Mouse (Mus musculus) kidney, postnatal 25 days (tissue): ENCODE results near the gene D130043K22Rik.

ENCODE experiments used
- DNase-seq, 2 experiments: peaks; one replicate each; pipeline ENCODE4 v3.0.0; 2021; ENCODE audit warnings: mixed read lengths in 2 of 2

The D130043K22Rik gene

GRCm38 (mm10) chr13:24844983-24845955, at the start of gene D130043K22Rik:
Gene D130043K22Rik, plus strand, starts transcription at chr13:24845135.
- DNase-seq = peak; percentile 28 to 50

DNA sequence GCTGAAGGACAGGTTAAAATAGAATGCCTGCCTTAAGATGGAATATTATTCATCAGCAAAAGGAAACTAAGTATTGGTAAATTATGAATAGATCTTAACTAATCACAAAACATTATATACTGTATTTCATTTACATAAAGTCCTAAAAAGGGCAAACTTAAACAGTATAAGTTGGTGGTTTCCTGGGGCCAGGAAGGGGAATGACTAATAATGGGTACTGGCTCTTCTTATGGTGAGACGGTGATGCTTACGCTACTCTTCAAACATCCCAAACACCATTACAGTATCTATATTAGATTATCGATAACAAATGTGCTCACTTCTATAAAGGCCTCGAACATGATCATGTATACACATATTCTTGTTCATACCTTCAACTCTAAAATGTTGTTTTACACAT, 46.2 kb upstream of the D130043K22Rik start:
- DNase-seq = no peak

GRCm38 (mm10) chr13:24799378-24799777, 45.6 kb upstream of the D130043K22Rik start:
- no peak for DNase-seq

DNA sequence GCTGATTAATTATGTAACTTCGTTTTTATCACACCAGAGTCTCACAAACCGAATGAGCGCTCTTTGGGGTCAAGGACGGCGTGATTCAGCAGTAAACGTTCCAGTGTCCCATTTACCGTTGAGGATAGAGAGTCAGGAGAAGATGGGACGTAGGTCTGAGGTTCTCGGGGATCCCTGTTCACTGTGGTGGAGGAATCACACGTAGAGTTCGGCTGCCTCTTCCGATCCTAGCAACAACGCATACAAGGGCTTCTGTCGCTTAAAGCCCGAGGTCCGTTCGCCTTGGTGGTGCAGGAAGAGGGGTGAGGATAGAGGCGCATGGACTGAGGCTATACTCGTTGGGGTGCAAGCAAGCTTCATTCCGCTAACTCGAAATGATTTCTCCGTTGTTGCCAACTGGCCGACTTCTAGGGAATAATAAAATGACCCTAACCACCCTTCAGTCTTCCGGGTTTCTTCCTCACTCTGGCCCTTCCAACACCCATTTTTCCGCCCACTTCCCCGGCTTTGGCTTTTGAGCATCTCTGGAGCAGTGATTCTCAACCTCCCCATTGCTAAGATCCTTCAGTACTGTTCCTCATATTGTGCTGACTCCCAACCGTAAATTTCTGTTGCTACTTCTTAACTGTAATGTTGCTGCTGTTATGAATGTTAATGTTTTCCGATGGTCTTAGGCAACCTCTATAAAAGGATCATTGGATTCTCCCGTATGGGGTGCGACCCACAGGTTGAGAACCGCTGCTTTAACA, 44.8 kb upstream of the D130043K22Rik start:
- peak; percentile 31 to 53 for DNase-seq

DNA sequence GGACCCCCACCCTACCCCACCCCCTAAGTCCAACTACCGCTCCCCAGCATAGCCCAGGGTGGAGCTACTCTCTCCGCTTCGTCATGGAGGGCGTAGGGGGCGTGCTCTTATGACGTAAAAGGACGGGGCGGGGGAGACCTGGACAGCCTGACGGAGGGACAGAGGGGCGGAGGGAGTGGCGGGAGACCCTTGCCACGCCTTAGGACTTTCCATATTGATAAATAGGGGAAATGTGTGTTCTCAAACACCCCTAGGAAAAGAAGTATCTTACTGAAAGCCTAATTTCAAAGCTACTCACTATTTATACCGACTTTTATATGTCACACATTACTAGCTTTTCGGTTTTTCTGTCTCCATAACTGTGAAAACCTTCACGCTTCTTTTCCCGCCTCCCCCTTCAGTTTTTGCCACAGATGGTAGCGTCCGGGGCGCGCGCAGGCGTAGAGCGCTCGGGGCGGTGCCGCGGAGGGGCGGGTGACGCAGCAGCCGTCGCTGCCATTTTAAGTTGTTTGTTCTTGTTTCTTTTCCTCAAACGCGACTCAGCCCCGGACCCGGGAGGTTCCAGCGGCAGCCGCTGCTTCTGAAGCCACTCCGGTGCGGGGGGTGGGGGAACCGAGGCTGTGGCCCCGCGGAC, 44.1 kb upstream of the D130043K22Rik start:
- DNase-seq = peak; percentile 98 to 99

DNA sequence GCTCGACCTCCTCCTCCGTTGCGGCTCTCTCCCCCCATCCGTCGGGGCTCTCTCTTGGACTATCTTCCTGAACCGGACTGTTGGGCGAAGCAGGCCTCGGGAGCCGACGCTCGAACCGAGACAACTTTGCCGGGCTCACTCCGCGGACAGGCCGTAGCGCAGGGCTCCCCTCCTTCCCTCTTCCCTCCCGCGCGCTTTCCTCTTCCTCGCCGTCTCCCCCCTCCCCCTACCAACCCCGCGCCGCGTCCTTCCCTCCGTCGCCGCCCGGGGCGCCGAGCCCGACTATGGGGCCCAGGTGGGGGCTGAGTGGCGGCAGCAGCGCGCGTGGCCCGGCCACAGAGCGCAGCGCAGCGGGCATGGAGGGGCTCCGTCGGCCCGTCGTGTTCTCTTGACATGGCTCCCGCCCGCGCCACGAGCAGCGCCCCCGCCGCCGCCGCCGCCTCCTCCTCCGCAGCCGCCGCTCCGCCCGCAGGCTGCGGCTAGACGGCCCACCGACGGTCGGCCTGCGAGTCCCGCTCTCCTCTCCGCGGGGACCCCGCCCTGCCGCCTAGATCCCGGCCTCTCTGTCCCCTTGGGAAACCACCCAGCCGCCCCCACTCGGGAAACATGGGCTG, 43.5 kb upstream of the D130043K22Rik start, which contains the start of gene BC005537:
Gene BC005537 (plus strand): TSS at position 350 of the 614 bp plus-strand sequence.
- DNase-seq = peak; percentile 29 to 68

DNA sequence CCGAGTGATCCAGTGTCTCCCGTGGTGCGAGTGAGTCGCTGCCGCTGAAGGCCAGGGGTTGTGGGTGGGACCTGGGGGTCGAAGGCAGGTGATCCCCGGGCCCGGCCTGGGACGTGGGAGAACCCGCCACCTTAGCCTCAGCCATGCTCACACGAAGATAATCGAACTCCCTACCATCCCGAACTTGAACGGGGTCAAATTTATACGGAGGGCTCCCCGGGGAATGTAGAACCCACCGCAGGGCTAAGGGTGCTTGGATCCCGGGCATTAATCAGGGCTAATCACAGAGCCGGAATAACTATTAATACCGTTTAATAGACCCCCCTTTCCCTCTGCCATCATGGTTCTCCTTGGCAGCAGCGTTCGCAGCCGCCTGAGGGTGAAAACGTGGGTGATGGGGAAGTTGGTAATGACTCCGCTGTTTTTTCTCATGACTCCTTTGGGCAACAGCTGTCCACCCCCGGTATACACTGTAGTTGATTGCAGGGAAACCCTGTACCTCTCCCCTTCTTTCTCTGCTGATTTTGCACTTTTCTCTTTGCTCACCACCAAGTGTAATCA, 42.7 kb upstream of the D130043K22Rik start:
- peak; percentile 14 to 54 for DNase-seq

- no peak for DNase-seq
These were observed 41.7 kb upstream of the D130043K22Rik start for GRCm38 (mm10) chr13:24803196-24803595.

DNA sequence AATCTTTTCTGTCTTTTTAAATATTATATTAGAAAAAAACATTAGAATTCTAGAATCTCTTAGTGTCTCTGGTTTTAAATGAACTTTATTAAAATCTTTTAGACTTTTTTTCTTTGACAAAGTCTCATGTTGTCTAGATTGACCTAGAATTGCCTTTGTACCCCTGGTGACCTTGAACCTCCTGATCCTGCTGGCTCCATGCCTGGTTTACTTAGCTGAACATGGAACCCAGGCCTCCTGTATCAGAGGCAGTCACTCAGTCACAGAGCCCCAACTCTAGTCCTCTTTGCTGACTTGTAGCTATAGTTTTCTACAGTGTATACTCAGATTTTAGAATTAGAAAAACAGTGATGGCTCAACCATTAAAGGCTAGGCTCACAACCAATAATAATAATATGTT, 38.9 kb upstream of the D130043K22Rik start:
- peak; percentile 74 for DNase-seq

GRCm38 (mm10) chr13:24812521-24812920, 32.4 kb upstream of the D130043K22Rik start:
- no peak for DNase-seq

DNA sequence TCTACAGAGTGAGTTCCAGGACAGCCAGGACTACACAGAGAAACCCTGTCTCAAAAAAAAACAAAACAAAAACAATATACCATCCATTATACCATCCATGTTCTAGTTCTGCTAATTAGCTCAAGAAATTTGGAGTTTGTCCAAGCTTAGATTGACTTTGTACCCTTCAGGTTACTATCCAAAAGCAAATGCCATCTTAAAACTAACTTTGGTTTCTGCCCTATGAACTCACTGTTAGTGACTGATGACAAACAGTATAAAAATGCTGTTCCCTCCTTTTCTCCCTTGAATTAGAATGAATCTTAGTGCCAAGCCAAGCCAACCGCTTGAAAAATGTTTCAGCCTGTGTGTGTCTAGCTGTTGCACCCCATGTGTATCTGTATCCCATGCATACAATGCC, 30.3 kb upstream of the D130043K22Rik start:
- DNase-seq = no peak

GRCm38 (mm10) chr13:24816125-24817092, 28.5 kb upstream of the D130043K22Rik start:
- DNase-seq = peak; percentile 43 to 83

DNA sequence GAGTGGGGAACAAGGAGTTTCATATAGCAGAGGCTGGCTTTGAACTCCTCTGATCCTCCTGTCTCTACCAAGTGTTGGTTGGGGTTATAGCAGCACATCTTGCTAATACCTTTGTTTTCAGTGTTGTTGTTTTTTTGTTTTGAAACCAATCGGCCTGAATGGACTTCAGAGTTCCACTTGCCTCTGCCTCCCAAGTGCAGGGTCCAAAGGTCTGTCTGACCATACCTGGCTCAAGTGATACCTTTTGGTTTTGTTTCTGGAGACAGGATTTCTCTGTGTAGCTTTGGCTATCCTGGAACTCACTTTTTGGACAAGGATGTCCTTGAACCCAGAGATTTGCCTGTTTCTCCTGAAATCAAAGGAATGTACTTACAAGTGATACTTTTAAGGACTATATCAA, 25.0 kb upstream of the D130043K22Rik start:
- no peak for DNase-seq

GRCm38 (mm10) chr13:24822663-24823343, 22.1 kb upstream of the D130043K22Rik start:
- DNase-seq = no peak

GRCm38 (mm10) chr13:24824647-24825046, 20.3 kb upstream of the D130043K22Rik start:
- DNase-seq = no peak

GRCm38 (mm10) chr13:24825587-24825986, 19.3 kb upstream of the D130043K22Rik start:
- DNase-seq = peak; percentile 66 to 73

GRCm38 (mm10) chr13:24826116-24826515, 18.8 kb upstream of the D130043K22Rik start:
- no peak for DNase-seq

- no peak for DNase-seq
These were observed 14.1 kb upstream of the D130043K22Rik start for GRCm38 (mm10) chr13:24830756-24831352.

GRCm38 (mm10) chr13:24831353-24832130, 13.4 kb upstream of the D130043K22Rik start, which contains the start of the genes Acot13 and Tdp2:
Gene Acot13, minus strand, starts transcription at chr13:24831540.
Gene Tdp2, plus strand, starts transcription at chr13:24831679.
- peak; percentile 98 for DNase-seq
